Mouse (Mus musculus): ENCODE data around the gene Washc1.

GRCm38 (mm10) chr17:66091392-66091791 lies 20.0 kb upstream of the Washc1 start:
- no peak for TF ChIP-seq POLR2A (IDR thresholded peaks at IDR 0.05; ENCODE audit: low read depth, low read length)
- no peak for TF ChIP-seq CTCF (IDR thresholded peaks at IDR 0.05; ENCODE audit: extremely low read depth, insufficient read length, insufficient replicate concordance, low read depth, low read length)

Data from small intestine, adult 2 months (tissue).